Mouse (Mus musculus) cerebellum, adult 11 months (tissue): ENCODE data around the gene Lgr4.

Source experiments
- DNase-seq: peaks from one replicate; pipeline ENCODE4 v3.0.0; 2022

Gene Lgr4

GRCm38 (mm10) chr2:109984930-109985329 is 67.5 kb downstream of the Lgr4 start:
- no peak for DNase-seq

DNA sequence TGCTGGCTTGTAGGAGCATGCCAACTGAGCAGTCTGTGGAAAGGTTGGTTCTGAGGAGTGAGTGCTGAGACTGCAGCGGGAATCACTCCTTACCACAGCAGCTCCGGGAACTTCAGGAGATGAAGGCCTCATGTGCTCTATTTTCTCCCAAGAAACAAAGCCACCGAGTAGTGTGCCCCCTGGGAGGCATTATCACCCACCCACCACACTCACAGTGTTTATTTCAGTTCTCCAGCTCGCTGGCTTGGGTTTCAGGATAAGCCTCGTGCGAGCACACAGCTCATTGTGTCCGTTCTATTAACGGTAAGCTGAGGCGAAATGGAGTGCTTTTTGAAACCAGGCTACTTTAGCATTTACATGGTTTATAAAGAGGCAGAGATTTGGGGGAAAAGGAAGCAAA is 68.1 kb downstream of the Lgr4 start:
- DNase-seq, result no peak

DNA sequence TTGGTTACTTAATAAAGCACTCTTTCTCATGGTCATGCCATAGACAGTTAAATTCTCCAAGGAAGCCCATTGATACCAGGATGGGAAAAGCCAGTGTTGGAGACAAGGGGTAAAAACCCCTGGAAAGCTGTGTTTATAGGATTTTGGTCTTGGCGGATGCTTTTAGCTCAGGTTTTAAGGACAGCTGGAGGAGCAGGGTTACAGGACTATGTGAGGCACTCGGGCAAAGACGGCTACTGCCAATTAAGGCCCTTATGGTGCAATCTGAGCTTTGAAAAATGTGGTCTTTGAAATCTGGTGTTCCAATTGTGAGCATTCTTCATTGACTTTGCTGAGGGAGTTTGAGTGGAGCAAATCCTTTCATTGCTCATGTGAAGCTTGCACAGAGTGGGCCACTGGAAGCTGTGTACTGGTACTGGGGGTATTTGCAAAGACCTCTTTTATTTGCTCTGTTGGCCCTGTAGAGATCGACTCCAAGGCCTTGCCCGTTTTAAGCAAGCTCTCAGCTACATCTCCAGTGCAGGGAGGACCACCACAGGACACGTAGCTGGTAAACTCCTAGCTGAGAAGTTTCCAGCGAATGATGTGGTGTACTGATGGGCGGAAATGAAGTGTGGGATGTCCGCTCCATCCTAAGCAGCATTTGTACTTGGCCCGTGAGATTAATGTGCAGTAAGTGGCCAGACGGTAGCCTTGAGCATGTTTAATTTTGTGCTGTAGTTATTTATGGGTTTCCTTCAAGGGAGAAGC is 68.8 kb downstream of the Lgr4 start:
- no peak for DNase-seq

- no peak for DNase-seq
Measured at GRCm38 (mm10) chr2:109987946-109988345, 70.5 kb downstream of the Lgr4 start.

DNA sequence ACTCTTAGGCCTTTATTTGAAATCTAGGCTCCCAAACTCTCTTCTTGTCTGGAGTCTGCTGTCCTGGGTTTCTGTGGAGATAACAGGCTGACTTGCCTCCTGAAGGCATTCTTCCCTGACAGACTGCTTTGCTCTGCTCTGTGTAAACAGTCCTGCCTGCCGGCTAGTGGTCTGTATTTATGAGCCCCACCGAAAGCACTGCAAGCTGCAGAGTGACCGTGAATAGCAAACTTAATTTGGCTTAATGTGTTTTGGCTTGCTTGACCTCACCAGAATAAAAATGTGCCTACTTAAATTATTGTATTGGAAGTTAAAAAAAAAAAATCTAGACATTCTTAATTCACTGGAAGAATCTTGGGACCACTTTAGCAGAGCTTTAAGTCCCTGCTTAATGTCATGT is 71.7 kb downstream of the Lgr4 start:
- DNase-seq, result no peak

DNA sequence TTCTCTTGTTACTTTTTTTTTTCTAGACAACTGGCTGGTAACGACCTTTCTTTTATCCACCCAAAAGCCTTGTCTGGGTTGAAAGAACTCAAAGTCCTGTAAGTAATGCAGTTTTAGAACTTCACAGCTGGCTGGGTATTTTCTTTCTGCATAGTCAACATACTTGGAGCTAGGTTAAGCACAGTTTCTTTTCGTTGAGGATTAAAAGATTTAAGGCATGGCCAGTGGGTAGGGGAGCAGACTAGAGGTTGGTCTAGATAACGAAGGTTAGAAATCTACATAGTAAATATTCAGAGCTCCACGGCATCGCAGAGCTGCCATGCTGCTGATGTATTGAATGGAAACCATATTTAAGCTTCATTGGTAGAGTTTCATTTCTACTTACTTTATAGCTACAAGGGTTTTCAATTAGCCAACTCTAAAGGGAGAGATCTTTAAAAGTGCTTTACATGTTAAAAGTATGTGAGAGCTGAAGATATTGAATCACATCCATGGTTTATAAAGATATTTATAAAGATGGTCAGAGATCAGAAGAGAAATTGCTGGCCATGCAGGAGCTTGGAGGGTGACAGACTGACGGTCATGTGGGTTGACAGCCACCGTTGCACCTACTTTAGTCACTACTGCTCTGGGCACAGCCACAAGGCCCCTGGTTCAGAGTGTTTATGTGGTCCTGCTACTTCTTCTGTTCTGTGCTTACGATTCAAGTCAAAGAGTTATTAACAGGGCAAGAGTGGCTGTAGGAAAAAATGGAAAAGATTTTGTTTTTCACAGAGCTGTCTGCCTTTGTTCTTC is 72.4 kb downstream of the Lgr4 start:
- no peak for DNase-seq

- DNase-seq, result no peak
Measured at GRCm38 (mm10) chr2:109991754-109992153, 74.3 kb downstream of the Lgr4 start.

GRCm38 (mm10) chr2:109992448-109993073 is 75.1 kb downstream of the Lgr4 start:
- DNase-seq, result no peak

GRCm38 (mm10) chr2:109993404-109993803 is 76.0 kb downstream of the Lgr4 start:
- DNase-seq, result no peak

DNA sequence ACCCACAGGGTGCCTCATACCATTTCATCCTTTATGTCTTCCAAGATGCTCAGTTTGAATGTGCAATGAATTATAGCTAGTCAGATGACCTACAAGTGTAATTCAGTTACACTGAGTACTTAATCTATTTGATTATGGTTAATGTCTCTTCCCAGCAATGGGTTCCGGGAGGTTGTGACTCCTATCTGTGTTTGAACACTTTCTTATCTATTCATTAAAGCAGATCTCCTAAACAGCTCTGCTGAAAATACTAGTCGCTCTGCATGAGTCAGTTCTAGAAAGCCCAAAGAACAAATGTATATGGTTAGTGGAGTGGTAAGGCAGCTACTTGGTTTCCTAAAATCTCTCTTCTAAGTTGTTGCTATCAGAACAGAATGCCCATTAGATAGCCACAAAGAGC is 77.6 kb downstream of the Lgr4 start:
- DNase-seq, result no peak

- DNase-seq, result no peak
Measured at GRCm38 (mm10) chr2:109996411-109996810, 79.0 kb downstream of the Lgr4 start.

- no peak for DNase-seq
Measured at GRCm38 (mm10) chr2:110004668-110005067, 87.2 kb downstream of the Lgr4 start.

DNA sequence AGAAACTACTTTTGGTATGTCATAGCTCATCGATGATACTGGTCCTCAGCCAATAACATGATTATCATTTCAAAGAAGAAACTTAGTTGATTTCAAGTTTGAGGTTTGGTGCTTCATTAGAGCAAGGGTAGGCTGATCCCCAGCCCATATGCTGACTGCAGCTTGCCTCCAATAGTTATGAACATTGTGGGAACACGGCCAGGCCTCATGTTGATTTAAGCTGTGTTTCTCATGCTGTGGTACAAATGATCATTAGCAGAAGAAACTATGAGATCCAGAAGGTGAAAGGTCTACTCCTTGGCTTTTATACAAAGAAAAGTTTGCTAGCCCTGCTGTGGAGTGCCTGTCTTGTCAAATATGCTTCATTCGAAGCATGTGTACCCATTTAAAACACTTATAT is 87.7 kb downstream of the Lgr4 start:
- DNase-seq, result peak; percentile 25

GRCm38 (mm10) chr2:110005596-110006239 is 88.3 kb downstream of the Lgr4 start:
- DNase-seq, result no peak

GRCm38 (mm10) chr2:110007423-110008267 is 90.2 kb downstream of the Lgr4 start:
- DNase-seq, result no peak

DNA sequence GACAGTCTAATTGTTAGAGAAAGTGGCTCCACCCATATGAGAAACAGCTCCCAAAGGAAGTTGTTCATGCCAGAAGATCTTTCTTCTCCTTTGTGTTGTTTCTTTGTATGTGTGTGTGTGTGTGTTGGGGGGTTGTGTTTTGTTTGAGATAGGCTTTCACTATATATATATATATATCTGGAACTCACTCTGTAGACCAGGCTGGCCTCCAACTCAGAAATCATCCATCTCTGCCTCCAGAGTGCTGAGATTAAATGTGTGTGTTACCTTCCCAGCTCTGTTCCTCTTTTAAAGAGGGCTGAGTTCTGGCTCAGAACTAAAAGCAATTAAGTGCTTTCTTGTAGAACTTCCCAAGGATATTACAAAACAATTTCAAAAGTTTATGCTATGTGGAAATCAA is 92.0 kb downstream of the Lgr4 start:
- DNase-seq, result no peak

DNA sequence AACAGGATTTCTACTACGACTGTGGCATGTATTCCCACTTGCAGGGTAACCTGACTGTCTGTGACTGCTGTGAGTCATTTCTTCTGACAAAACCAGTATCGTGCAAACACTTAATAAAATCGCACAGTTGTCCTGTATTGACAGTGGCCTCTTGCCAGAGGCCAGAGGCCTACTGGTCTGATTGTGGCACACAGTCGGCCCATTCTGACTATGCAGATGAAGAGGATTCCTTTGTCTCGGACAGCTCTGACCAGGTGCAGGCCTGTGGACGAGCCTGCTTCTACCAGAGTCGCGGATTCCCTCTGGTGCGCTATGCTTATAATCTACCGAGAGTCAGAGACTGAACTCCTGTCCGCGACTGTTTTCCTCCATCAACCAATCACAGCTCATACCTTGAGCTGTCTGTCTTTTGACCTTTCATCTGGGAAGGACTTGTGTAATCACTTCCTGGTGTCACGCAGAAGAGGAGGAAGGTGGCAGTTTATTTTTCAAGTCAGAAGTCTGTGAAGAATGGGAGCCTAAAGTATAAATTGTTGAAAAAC is 94.8 kb downstream of the Lgr4 start:
- no peak for DNase-seq

GRCm38 (mm10) chr2:110017087-110017486 is 99.6 kb downstream of the Lgr4 start:
- DNase-seq, result no peak

DNA sequence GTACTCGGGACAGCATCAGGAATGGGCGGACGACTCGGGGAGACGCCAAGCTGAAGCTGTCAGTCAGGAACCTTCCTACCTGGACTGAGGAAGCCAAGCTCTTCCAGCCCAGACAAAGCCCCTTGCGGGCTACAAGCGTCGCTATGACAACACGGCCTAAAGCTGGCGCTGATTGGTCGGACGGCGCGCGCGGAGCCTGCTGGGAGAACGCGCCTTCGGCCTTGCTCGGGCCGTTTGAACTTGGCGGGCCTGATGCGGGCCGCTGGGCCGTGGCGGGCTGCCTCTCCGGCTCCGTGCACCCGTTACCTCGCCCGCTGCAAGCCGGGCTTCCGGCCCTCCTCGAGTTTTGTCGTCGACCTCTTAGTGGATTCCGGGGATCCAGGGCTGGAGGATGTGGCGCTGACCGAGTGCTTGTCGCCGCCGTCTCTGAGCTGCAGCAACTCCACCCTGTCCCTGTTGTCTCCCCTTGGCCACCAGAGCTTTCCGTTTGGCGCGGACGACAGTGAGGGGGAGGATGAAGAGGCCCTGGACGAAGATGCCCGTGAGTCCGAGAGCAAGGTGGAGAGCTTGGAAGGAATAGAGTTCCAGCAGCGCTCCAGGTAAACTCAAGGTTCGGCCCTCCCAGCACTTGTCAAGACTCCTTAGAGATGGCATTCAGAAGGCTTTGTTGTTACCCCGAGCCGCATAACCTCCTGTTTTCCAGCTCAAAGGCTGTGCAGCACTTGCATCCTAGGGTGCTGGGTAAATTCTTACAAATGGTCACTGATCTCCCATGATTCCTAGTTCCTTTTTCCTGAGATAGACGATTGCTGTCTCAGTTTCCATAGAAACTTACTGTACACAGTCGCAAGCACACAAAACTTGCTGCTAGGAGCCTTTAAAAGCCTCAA is 100.4 kb downstream of the Lgr4 start, which contains the start of gene Ccdc34:
Gene Ccdc34 (plus strand): TSS at position 202 of the 890 bp plus-strand sequence.
- DNase-seq, result peak; percentile 86

DNA sequence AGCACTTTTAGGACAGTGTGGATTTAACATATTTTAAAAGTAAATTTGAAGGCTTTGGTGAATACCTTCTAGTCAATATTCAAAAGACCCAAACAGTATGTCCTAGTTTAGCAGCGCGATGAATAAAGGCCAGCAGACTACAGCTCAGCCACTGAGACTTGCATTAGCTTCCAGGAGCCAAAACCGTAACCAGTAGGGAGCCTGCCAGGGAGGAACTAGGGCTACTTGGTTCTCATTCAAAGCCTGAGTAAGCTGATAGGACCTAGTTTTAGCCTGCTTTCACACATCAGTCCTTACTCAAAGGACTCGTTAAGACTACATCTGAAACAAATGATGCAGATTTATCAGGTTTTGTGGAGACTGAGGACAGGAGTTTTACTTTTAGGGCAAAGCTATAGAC is 102.2 kb downstream of the Lgr4 start:
- DNase-seq, result no peak

- DNase-seq, result no peak
Measured at GRCm38 (mm10) chr2:110020430-110020829, 103.0 kb downstream of the Lgr4 start.
